Mouse (Mus musculus): ENCODE measurements at regions not wholly inside any gene's neighbourhood (a gene's known extent, or its start where the extent isn't known, plus 50 kb on each side); places are given as distances from the start of the nearest gene placed in this dataset.

- no peak for DNase-seq
Measured at GRCm38 (mm10) chr3:80631391-80631790, 171.2 kb downstream of the Gria2 start.

DNA sequence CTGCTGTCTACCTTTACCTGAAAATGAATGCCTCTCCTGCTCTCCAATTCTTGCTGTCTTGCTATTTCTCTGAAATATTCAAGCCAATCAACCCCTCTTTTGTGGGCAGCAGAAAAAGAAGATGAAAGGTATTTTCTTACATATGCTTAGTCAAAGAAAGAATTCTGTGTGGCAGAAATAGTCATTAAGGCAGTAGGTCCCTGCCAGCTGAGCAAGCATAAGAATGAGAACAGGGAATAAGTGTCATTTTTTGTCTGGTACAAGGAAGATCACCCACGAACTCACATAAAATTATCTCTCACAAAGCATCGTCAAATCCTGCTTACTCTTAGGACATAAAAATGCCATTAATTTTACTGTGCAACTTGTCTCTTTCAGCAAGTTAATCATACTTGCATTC lies 192.2 kb downstream of the Gria2 start:
- no peak for DNase-seq

- no peak for DNase-seq
Measured at GRCm38 (mm10) chr3:80608467-80608866, 194.2 kb downstream of the Gria2 start.

DNA sequence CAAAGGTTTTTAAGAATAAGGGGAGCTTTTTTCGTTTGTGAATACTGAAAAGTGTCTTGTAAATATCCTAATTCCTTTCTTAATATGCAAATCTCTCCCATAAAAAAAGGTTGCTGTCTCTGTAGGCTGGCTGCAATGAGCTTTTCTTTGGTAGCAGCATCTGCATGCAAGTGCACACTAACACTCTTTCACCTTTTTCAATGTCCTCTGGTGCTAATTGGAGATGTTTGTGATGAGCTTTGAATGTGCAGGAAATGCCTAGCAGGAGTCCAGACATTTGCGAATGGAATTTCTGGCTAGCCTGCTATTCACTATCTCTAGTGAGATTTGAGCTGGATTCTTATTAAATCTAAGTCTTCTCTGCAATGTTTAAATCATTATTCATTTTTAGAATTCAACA lies 194.8 kb downstream of the Gria2 start:
- DNase-seq, result no peak

DNA sequence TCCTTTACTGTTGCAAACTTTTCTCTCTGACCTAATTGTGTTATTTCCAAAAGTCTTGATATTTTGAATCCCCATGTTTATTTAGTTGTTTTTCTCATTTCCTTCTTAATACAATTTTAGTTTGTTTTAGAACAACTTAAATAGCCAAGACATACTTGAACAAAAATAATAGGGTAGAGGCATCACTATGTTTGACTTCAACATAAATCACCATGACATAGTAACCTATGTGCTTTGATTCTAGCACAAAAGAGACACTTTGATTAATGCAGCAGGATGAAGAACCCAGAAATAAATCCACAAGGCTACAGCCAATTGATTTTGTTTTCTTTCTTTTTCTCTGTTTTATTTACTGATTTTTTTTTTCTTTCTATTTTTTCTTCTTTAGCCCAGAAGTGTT lies 205.1 kb downstream of the Gria2 start:
- no peak for DNase-seq

- no peak for DNase-seq
Measured at GRCm38 (mm10) chr3:80567514-80567913, 235.1 kb downstream of the Gria2 start.

DNA sequence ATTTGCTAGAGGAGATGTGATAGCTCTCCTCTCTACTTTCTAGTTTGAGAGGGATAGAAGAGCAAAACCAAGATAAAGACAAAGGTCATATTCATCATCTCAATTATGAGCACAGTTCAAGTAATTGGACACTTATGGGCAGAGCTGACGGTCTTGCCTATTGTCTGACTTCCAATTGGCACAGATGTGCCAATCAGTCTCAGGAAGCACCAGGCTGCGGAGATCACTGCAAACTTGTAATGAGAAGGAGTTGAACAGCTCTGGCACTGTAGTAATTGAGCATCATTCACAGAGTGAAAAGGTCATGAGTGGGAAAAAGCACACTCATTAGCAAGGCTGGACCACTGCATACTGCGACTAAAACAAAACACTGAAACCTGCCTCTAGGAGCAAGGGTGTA lies 236.4 kb downstream of the Gria2 start:
- no peak for DNase-seq

- DNase-seq, result no peak
Measured at GRCm38 (mm10) chr3:80546151-80546695, 256.4 kb downstream of the Gria2 start.

GRCm38 (mm10) chr3:80543783-80544182 lies 258.9 kb downstream of the Gria2 start:
- DNase-seq, result no peak

DNA sequence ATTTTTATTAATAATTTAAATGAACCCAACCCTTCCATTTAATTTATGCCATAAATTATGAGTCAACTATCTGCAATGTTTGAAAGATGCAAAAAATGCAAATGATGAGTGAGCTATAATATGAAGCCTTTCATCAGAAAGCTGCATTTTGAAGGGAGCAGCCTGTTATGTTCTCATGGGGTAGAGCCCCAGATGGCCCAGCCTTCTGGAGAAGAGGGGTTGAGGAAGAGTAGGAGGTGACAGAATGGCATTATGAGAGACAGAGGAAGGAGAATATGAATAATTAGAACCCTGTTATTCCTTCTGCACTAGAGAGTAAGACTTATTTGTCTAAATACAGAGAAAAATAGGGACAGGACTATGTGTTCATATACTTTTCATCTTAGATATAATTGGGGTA lies 261.3 kb downstream of the Gria2 start:
- no peak for DNase-seq

DNA sequence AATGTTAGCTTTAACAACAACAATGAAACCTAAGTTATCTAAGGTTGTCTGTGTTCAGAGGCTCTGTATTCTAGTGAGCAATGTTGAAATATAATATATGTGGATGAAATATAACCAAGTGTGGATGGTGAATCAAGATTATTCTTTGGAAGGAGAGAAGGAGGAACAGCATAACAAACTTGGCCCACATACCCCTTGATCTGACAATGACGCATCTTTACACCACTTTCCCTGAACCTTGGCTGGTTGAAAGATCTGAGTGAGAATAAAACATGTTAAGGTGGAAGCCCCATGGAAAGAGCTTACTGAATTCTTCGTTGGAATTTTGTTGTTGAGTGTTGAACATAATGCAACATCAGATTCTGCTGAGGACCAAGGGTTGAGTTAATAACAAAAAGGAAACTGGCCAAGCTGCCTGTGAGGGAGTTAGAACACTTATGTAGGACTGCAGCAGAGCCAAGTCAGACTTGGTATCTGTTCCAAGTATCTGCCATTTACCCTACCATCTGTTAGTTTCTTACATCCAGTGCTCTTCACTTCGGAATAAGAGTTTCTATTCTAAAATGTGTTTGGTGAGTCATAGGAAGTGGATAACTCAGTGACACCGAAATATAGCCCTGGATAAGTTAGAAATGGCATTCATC lies 268.8 kb downstream of the Gria2 start:
- DNase-seq, result peak in 1 of 2 experiments; percentile 22

GRCm38 (mm10) chr3:80514026-80514425 lies 288.6 kb downstream of the Gria2 start:
- peak in 1 of 2 experiments; percentile 3 for DNase-seq

DNA sequence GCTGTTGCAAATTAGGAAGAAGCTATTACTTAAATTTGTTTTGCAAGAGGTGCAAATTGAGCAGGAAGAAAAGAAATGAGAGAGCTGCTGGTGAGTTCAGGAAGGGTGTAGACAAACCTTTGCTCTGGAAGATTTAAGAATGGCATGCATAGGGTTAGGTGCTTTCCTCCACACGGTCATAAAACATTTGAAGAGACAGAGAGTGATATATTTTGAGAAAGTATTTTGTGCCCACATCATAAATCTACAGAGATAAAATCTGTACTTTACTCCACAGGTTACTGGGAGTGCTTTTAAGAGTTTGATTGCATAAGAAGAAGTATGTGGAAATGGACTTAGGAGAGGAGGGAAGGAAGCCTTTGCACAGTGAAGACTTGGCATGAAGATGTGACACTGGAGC lies 293.4 kb downstream of the Gria2 start:
- DNase-seq, result no peak

GRCm38 (mm10) chr3:80506701-80507100 lies 295.9 kb downstream of the Gria2 start:
- no peak for DNase-seq

DNA sequence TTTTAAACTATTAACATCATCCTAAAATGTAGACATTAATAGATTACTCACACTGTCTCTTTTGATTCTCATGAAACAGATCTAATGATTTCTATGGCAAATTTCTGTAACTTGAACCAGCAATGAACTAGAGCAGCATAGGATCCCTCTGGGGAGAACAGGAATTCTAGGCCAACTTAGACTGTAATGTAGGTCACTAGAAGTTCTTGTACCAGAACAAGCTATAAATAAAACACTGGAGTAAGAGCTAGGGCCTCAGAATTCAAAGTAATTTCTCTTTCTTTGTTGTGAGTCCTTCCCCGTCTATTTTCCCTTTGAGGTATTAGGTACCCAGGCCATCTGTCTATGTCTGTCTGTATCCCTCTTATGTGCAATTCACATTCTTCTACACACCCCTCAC lies 301.5 kb downstream of the Gria2 start:
- DNase-seq, result no peak

GRCm38 (mm10) chr3:80496556-80496955 lies 306.1 kb downstream of the Gria2 start:
- DNase-seq, result no peak

GRCm38 (mm10) chr3:80484168-80484833 lies 318.3 kb downstream of the Gria2 start:
- DNase-seq, result no peak

- DNase-seq, result no peak
Measured at GRCm38 (mm10) chr3:80478676-80479075, 324.0 kb downstream of the Gria2 start.

- no peak for DNase-seq
Measured at GRCm38 (mm10) chr3:80473686-80474085, 328.9 kb downstream of the Gria2 start.

All from cerebellum, postnatal 36 days (tissue).